Comparison of ENCODE assay signal across 9 mouse cellular contexts in genomic region chr17:34399394-34399715, GRCm38 (mm10). TPM values are rescaled to one million over a fixed set of nuclear protein-coding genes. Genes with fewer than 3 reads are reported as not detected.
DNase-seq lines count a peak whose midpoint lies in the region; ATAC-seq and TF ChIP-seq lines count a peak whose summit lies in the region.
"Had no signal": no experiment of that assay in that cellular context is flagged by ENCODE, and none has a peak within 500 bp of the region (broad histone marks: within the 10 kb centered on the region; RNA-seq: fewer than 3 reads in every experiment).

No protein-coding gene starts in this region.

- H3K4me1 ChIP-seq in spleen, adult 2 months (ENCODE audit: control insufficient read depth, insufficient read depth, insufficient read length), result no peaks in the 10 kb centered on the region; the same call in 1 of the 2 replicates
- no peaks in the 10 kb centered on the region for H3K4me1 ChIP-seq in limb, embryonic 13.5 days
- H3K4me1 ChIP-seq in stomach, embryonic 16.5 days (ENCODE audit: control insufficient read depth, insufficient read depth, low read length), result no peaks in the 10 kb centered on the region

- H3K4me2 ChIP-seq in limb, embryonic 13.5 days (replicated peaks), result peak overlapping the region; percentile 71
- H3K4me2 ChIP-seq in stomach, embryonic 16.5 days (ENCODE audit: low read depth, low read length), result peak overlapping the region; percentile 79

- no peaks in the 10 kb centered on the region for H3K36me3 ChIP-seq in spleen, adult 2 months (ENCODE audit: control insufficient read depth, insufficient read depth, low read length)
- no peaks in the 10 kb centered on the region for H3K36me3 ChIP-seq in limb, embryonic 13.5 days
- H3K36me3 ChIP-seq in stomach, embryonic 16.5 days (ENCODE audit: control insufficient read depth, insufficient read depth, low read length), result no peaks in the 10 kb centered on the region

- ATAC-seq in limb, embryonic 13.5 days (ENCODE audit: low FRiP score, low read depth), result no peak
- ATAC-seq in stomach, embryonic 16.5 days (ENCODE audit: insufficient read depth, low FRiP score), result no peak

- peak overlapping the region; percentile 99; the same call in 1 of the 2 replicates for H3K27ac ChIP-seq in spleen, adult 2 months (ENCODE audit: insufficient read depth, low read length)
- no peak overlapping the region for H3K27ac ChIP-seq in limb, embryonic 13.5 days
- H3K27ac ChIP-seq in stomach, embryonic 16.5 days (ENCODE audit: low read length), result no peak overlapping the region

- peak; percentile 21 for DNase-seq in cerebellum, adult 11-12 months
- no peak for DNase-seq in cerebellum, adult 11 months
- no peak for DNase-seq in spleen, adult 2 months (ENCODE audit: low read depth in 1 of 2, low spot score in 2 of 2)
- DNase-seq in spleen, postnatal 4 days (ENCODE audit: low spot score in 2 of 2), result no peak
- DNase-seq in layer of hippocampus, postnatal 14 days (ENCODE audit: low spot score in 2 of 2), result no peak
- no peak for DNase-seq in yolk sac, embryonic 10.5 days (ENCODE audit: low spot score)
- DNase-seq: lung, postnatal 10 days had no signal

- 84% methylated on average over 4 of the region's 4 CpGs for WGBS in spleen, adult 2 months
- WGBS in limb, embryonic 13.5 days, result 53% methylated on average over 4 of the region's 4 CpGs
- WGBS in stomach, embryonic 16.5 days, result 58% methylated on average over 4 of the region's 4 CpGs

- no peak overlapping the region for H3K4me3 ChIP-seq in spleen, adult 2 months (ENCODE audit: extremely low read depth, insufficient read depth, insufficient read length)
- peak overlapping the region; percentile 56 for H3K4me3 ChIP-seq in limb, embryonic 13.5 days
- H3K4me3 ChIP-seq in stomach, embryonic 16.5 days (replicated peaks; ENCODE audit: low read length), result peak overlapping the region; percentile 62; the same call in 1 of the 2 replicates

- TF ChIP-seq POLR2A in spleen, adult 2 months (IDR thresholded peaks at IDR 0.05; ENCODE audit: low read depth, low read length), result no peak

- TF ChIP-seq CTCF in spleen, adult 2 months (IDR thresholded peaks at IDR 0.05; ENCODE audit: extremely low read depth, insufficient read depth, insufficient read length, insufficient replicate concordance), result no peak

- no peaks in the 10 kb centered on the region for H3K27me3 ChIP-seq in spleen, adult 2 months (ENCODE audit: control insufficient read depth, insufficient read depth, low read length)
- H3K27me3 ChIP-seq in limb, embryonic 13.5 days, result no peaks in the 10 kb centered on the region; the same call in 1 of the 2 replicates
- H3K27me3 ChIP-seq in stomach, embryonic 16.5 days (ENCODE audit: control insufficient read depth, insufficient read depth, low read length), result no peaks in the 10 kb centered on the region

- H3K9me3 ChIP-seq in limb, embryonic 13.5 days, result no peaks in the 10 kb centered on the region
- H3K9me3 ChIP-seq in stomach, embryonic 16.5 days (replicated peaks; ENCODE audit: control insufficient read depth, low read length), result no peaks in the 10 kb centered on the region

- H3K9ac ChIP-seq in limb, embryonic 13.5 days, result no peak overlapping the region
- no peak overlapping the region for H3K9ac ChIP-seq in stomach, embryonic 16.5 days (ENCODE audit: low read length)

RNA-seq across cellular contexts. Expression of gene BC051142, which starts 0.7 kb away (rescaled TPM):
- 1.1 and 1.8 TPM in 2 replicates for polyA plus RNA-seq in spleen, adult 2 months (2012; rRNA removed)
- polyA plus RNA-seq in limb, embryonic 13.5 days (2015; fragmentation: Nextera tagmentation; extraction: Ambion mirVana), result 0.47 and 0.69 TPM in 2 replicates
- 1.8 TPM in 2 replicates for polyA plus RNA-seq in stomach, embryonic 16.5 days (2015; fragmentation: Nextera tagmentation; extraction: Ambion mirVana)
- 1 to 10 TPM; 4.8 to 8.2 TPM for total RNA-seq in layer of hippocampus, postnatal 14 days (2021)

RNA-seq across cellular contexts. Expression of gene Btnl1, which starts 22.4 kb away (rescaled TPM):
- polyA plus RNA-seq in spleen, adult 2 months (2012; rRNA removed), result 0.35 and 0.56 TPM in 2 replicates
- not detected in 2 replicates for polyA plus RNA-seq in limb, embryonic 13.5 days (2015; fragmentation: Nextera tagmentation; extraction: Ambion mirVana)
- 3.5 TPM in 2 replicates for polyA plus RNA-seq in stomach, embryonic 16.5 days (2015; fragmentation: Nextera tagmentation; extraction: Ambion mirVana)
- not detected for total RNA-seq in layer of hippocampus, postnatal 14 days (2021)

RNA-seq across cellular contexts. Expression of gene Btnl2, which starts 44.7 kb away (rescaled TPM):
- 4.1 and 4.4 TPM in 2 replicates for polyA plus RNA-seq in spleen, adult 2 months (2012; rRNA removed)
- polyA plus RNA-seq in limb, embryonic 13.5 days (2015; fragmentation: Nextera tagmentation; extraction: Ambion mirVana), result 0.05 and 0.09 TPM in 2 replicates
- polyA plus RNA-seq in stomach, embryonic 16.5 days (2015; fragmentation: Nextera tagmentation; extraction: Ambion mirVana), result 1.3 and 1.4 TPM in 2 replicates
- under 1 TPM; 0.48 to 0.74 TPM for total RNA-seq in layer of hippocampus, postnatal 14 days (2021)
